Mouse (Mus musculus) liver, embryonic 14.5 days (tissue): ENCODE data around the gene Ggt7.

Experiments
- CTCF ChIP-seq: IDR thresholded peaks from 2 replicates; pipeline ENCODE4 v1.5.1; 2016; ENCODE audit warnings: antibody characterized with exemption, low read depth, control low read depth
- EP300 ChIP-seq: IDR thresholded peaks from 2 replicates; pipeline ENCODE4 v1.6.1; 2016; ENCODE audit warnings: antibody characterized with exemption, low read depth

- TF ChIP-seq EP300 (no peak), CTCF (peak; percentile 92)
These were observed at the start of gene Ggt7, which contains the start of gene Acss2 for GRCm38 (mm10) chr2:155517455-155518423.
